In the genomic region with DNA sequence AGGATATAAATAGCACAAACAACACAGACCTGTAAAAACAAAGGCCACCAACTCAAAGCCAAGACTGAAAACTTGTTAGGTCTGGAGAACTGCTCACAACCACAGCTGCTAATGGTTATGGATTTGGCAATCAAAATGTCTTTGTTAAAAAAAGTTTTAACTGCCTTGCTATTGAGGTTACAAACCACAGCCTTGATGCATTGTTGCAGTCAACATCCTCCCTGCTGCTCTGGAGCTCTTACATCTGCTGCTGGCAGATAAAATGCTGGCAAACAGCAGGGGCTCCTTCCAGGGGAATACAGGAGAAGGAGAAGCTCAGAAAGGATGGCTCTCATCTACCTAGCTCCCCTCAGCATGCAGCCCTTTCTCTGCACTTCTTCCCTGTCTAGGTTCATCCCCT, we compare ENCODE assay signal across 13 mouse cellular contexts. TPM values are rescaled to one million over a fixed set of nuclear protein-coding genes. Genes with fewer than 3 reads are reported as not detected.
DNase-seq lines count a peak whose midpoint lies in the region; ATAC-seq lines count a peak whose summit lies in the region.
"Had no signal": no experiment of that assay in that cellular context is flagged by ENCODE, and none has a peak within 500 bp of the region (broad histone marks: within the 10 kb centered on the region; RNA-seq: fewer than 3 reads in every experiment).

No protein-coding gene starts in this region.

- H3K36me3 ChIP-seq in heart, embryonic 16.5 days (ENCODE audit: control insufficient read depth, insufficient read depth): peaks cover 3% of the 10 kb centered on the region; the same call in 1 of the 2 replicates
- peaks cover 38% of the 10 kb centered on the region for H3K36me3 ChIP-seq in heart, embryonic 12.5 days
- peaks cover 36% of the 10 kb centered on the region for H3K36me3 ChIP-seq in megakaryocyte, embryonic 14.5 days (replicated peaks; ENCODE audit: low read length)

- ATAC-seq in heart, embryonic 16.5 days (replicated peaks; ENCODE audit: extremely low read depth, insufficient read depth, low FRiP score): no peak
- ATAC-seq in heart, embryonic 12.5 days (ENCODE audit: insufficient number of reproducible peaks, low FRiP score): no peak
- ATAC-seq in megakaryocyte, adult 5-6 weeks (ENCODE audit: poor library complexity, severe bottlenecking): no peak
- peak; percentile 78 for ATAC-seq in common myeloid progenitor, adult 5-6 weeks (replicated peaks; ENCODE audit: low read depth, poor library complexity, severe bottlenecking)
- peak; percentile 81 for ATAC-seq in megakaryocyte progenitor cell, adult 5-6 weeks (replicated peaks; ENCODE audit: poor library complexity)

- H3K27ac ChIP-seq in heart, embryonic 16.5 days (ENCODE audit: low read length): peak overlapping the region; percentile 2; the same call in 1 of the 2 replicates
- no peak overlapping the region for H3K27ac ChIP-seq in heart, embryonic 12.5 days (ENCODE audit: poor library complexity, severe bottlenecking)
- H3K27ac ChIP-seq: layer of hippocampus, adult 2 months; liver, embryonic 13.5 days had no signal

- H3K9me3 ChIP-seq in heart, embryonic 16.5 days (replicated peaks; ENCODE audit: control insufficient read depth, low read length): no peaks in the 10 kb centered on the region
- H3K9me3 ChIP-seq in heart, embryonic 12.5 days (replicated peaks): no peaks in the 10 kb centered on the region
- no peaks in the 10 kb centered on the region for H3K9me3 ChIP-seq in megakaryocyte, embryonic 14.5 days
- H3K9me3 ChIP-seq: liver, embryonic 13.5 days had no signal

- H3K4me1 ChIP-seq in heart, embryonic 16.5 days (ENCODE audit: control insufficient read depth, insufficient read depth, low read length): peaks cover 10% of the 10 kb centered on the region
- peaks cover 6% of the 10 kb centered on the region for H3K4me1 ChIP-seq in heart, embryonic 12.5 days (replicated peaks)
- peaks cover 70% of the 10 kb centered on the region for H3K4me1 ChIP-seq in megakaryocyte, embryonic 14.5 days

- H3K27me3 ChIP-seq in heart, embryonic 16.5 days (ENCODE audit: control insufficient read depth, insufficient read depth, low read length): no peaks in the 10 kb centered on the region
- H3K27me3 ChIP-seq in heart, embryonic 12.5 days (replicated peaks): no peaks in the 10 kb centered on the region
- no peaks in the 10 kb centered on the region for H3K27me3 ChIP-seq in megakaryocyte, embryonic 14.5 days (replicated peaks)
- H3K27me3 ChIP-seq: liver, embryonic 13.5 days had no signal

- no peak overlapping the region for H3K4me3 ChIP-seq in heart, embryonic 16.5 days (ENCODE audit: low read length)
- no peak overlapping the region for H3K4me3 ChIP-seq in heart, embryonic 12.5 days
- H3K4me3 ChIP-seq in megakaryocyte, embryonic 14.5 days (replicated peaks): peak overlapping the region; percentile 62
- H3K4me3 ChIP-seq: layer of hippocampus, adult 2 months; liver, embryonic 13.5 days had no signal

- no peak overlapping the region for H3K9ac ChIP-seq in heart, embryonic 16.5 days (ENCODE audit: low read length)
- no peak overlapping the region for H3K9ac ChIP-seq in heart, embryonic 12.5 days
- H3K9ac ChIP-seq: liver, embryonic 13.5 days had no signal

- no peak for DNase-seq in cerebellum, adult 11 months
- DNase-seq in cerebellum, adult 18-20 months: no peak
- DNase-seq: adrenal gland, adult 2 months; liver, embryonic 13.5 days; spleen, adult 18-20 months; thymus, postnatal 25 days had no signal

- H3K4me2 ChIP-seq in heart, embryonic 16.5 days (ENCODE audit: low read depth, low read length): no peak overlapping the region
- no peak overlapping the region for H3K4me2 ChIP-seq in heart, embryonic 12.5 days
- H3K4me2 ChIP-seq: liver, embryonic 13.5 days had no signal

RNA-seq across cellular contexts. Expression of a gene that starts 20.8 kb away (rescaled TPM):
- polyA plus RNA-seq in heart, embryonic 16.5 days (2015; fragmentation: Nextera tagmentation; extraction: Ambion mirVana): 4.2 and 5.1 TPM in 2 replicates
- polyA plus RNA-seq in heart, embryonic 12.5 days (2016; fragmentation: Nextera tagmentation; extraction: Ambion mirVana): 7.1 and 7.6 TPM in 2 replicates
- polyA plus RNA-seq in megakaryocyte, embryonic 14.5 days (2012; ENCODE audit: insufficient read depth, low replicate concordance): 1.2 and 15.5 TPM in 2 replicates
- total RNA-seq in megakaryocyte, adult 5-6 weeks (2015): 10.4 and 11.3 TPM in 2 replicates
- total RNA-seq in megakaryocyte, adult 5-6 weeks (2017): 2.6 and 3.3 TPM in 2 replicates
- 4.9 and 11.9 TPM in 2 replicates for total RNA-seq in common myeloid progenitor, adult 5-6 weeks (2017)
- 22.6 and 23.3 TPM in 2 replicates for total RNA-seq in megakaryocyte progenitor cell, adult 5-6 weeks (2015)
- 5.5 and 6.8 TPM in 2 replicates for total RNA-seq in megakaryocyte progenitor cell, adult 5-6 weeks (2017)

RNA-seq across cellular contexts. Expression of a gene that starts 41.9 kb away (rescaled TPM):
- polyA plus RNA-seq in heart, embryonic 16.5 days (2015; fragmentation: Nextera tagmentation; extraction: Ambion mirVana): 85.6 and 105 TPM in 2 replicates
- 116 and 120 TPM in 2 replicates for polyA plus RNA-seq in heart, embryonic 12.5 days (2016; fragmentation: Nextera tagmentation; extraction: Ambion mirVana)
- 2.8 TPM in 1 of 2 replicates, not detected in the other for polyA plus RNA-seq in megakaryocyte, embryonic 14.5 days (2012; ENCODE audit: insufficient read depth, low replicate concordance)
- 105 and 130 TPM in 2 replicates for total RNA-seq in megakaryocyte, adult 5-6 weeks (2015)
- 295 and 303 TPM in 2 replicates for total RNA-seq in megakaryocyte, adult 5-6 weeks (2017)
- 191 and 193 TPM in 2 replicates for total RNA-seq in common myeloid progenitor, adult 5-6 weeks (2017)
- 90.5 and 107 TPM in 2 replicates for total RNA-seq in megakaryocyte progenitor cell, adult 5-6 weeks (2015)
- 256 and 269 TPM in 2 replicates for total RNA-seq in megakaryocyte progenitor cell, adult 5-6 weeks (2017)

Comparison
In these comparisons a context has a peak if more than half of its experiments do, and no peak if none do; other contexts are left out.
1. ATAC-seq: peak in common myeloid progenitor, adult 5-6 weeks (single experiment) and megakaryocyte progenitor cell, adult 5-6 weeks (single experiment); none in heart, embryonic 16.5 days (single experiment), heart, embryonic 12.5 days (single experiment) and megakaryocyte, adult 5-6 weeks (single experiment).